Mouse (Mus musculus) intestine, embryonic 16.5 days (tissue): ENCODE measurements around the gene Abat. TPM values are rescaled to one million over a fixed set of nuclear protein-coding genes. Genes with fewer than 3 reads are reported as not detected.

Experiments used
- ATAC-seq: fragments of 200-750 bp; cut with Nextera tagmentation; 2 replicates; pipeline ENCODE4 v1.8.0; 2017; ENCODE audit warnings: moderate TSS enrichment, moderate library complexity
- H3K27ac ChIP-seq: fragments of 300-500 bp; sonication (generic); 2 replicates; pipeline ENCODE4 v1.5.1; 2014; ENCODE audit warnings: mild to moderate bottlenecking, low read length
- H3K27me3 ChIP-seq: fragments of 300-500 bp; sonication (generic); replicated peaks from 2 replicates; pipeline ENCODE4 v1.6.1; 2014; ENCODE audit warnings: low read length, control low read depth, mixed read lengths; ENCODE audit not compliant: control insufficient read depth, insufficient read depth
- H3K36me3 ChIP-seq: fragments of 300-500 bp; sonication (generic); 2 replicates; pipeline ENCODE4 v1.6.1; 2014; ENCODE audit warnings: low read length, control low read depth; ENCODE audit not compliant: control insufficient read depth, insufficient read depth
- H3K4me1 ChIP-seq: fragments of 300-500 bp; sonication (generic); 2 replicates; pipeline ENCODE4 v1.6.1; 2014; ENCODE audit warnings: low read length, control low read depth, mixed read lengths; ENCODE audit not compliant: control insufficient read depth, insufficient read depth
- H3K4me2 ChIP-seq: fragments of 300-500 bp; sonication (generic); 2 replicates; pipeline ENCODE4 v1.6.1; 2014; ENCODE audit warnings: low read depth, low read length, control low read depth
- H3K4me3 ChIP-seq: fragments of 300-500 bp; sonication (generic); 2 replicates; pipeline ENCODE4 v1.5.1; 2014; ENCODE audit warnings: mild to moderate bottlenecking, low read length
- H3K9ac ChIP-seq: fragments of 300-500 bp; sonication (generic); 2 replicates; pipeline ENCODE4 v1.6.1; 2014; ENCODE audit warnings: low read depth, low read length
- H3K9me3 ChIP-seq: fragments of 300-500 bp; sonication (generic); 2 replicates; pipeline ENCODE4 v1.6.1; 2016; ENCODE audit warnings: low read length, control low read depth; ENCODE audit not compliant: control insufficient read depth
- WGBS: fragments of 180-500 bp; shearing (Covaris S2); extraction: QIAGEN DNeasy Blood & Tissue Kit; methylation state at CpG from one replicate; pipeline ENCODE4 v1.1.7; 2014; 5-methylcytosine and 5-hydroxymethylcytosine counted together
- polyA plus RNA-seq: library from polyadenylated mRNA; unstranded; fragments of >200 nt; fragmentation: Nextera tagmentation; extraction: Ambion mirVana; gene quantifications from 2 replicates; pipeline ENCODE4 v1.2.1, GENCODE M21; 2015

Gene Abat
- polyA plus RNA-seq, 1 experiment from 2014 or later: 80.0 TPM

DNA sequence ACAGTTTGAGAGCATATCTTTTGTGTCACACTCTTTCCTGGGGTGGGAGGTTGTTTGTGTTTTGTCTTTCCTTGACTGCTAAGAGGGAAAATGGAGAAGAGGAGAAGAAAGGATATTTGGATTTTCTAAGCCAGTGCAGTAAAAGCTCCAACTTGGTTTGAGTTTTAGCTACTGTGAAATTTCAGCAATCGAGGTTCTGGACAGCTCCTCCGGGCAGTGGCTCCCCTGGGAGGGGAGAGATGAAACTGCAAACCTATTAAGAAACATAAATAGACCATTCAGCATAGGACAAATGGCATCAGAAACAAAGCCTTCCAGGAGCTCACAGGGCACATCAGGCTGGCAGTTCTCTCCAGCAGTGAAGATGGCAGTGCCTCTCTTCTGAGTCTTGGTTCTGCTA lies 9.0 kb upstream of the Abat start:
- Histone ChIP-seq H3K4me1 (no peaks in the 10 kb centered on the region), H3K9me3 (0 out of 2 replicates have a peak, but pooled peaks cover 3% of the 10 kb centered on the region), H3K27ac (no peak overlapping the region), H3K4me2 (no peak overlapping the region), H3K36me3 (no peaks in the 10 kb centered on the region), H3K9ac (no peak overlapping the region), H3K27me3 (no peaks in the 10 kb centered on the region), H3K4me3 (no peak overlapping the region)
- no peak for ATAC-seq
- 33% methylated on average over 2 of the region's 2 CpGs for WGBS

DNA sequence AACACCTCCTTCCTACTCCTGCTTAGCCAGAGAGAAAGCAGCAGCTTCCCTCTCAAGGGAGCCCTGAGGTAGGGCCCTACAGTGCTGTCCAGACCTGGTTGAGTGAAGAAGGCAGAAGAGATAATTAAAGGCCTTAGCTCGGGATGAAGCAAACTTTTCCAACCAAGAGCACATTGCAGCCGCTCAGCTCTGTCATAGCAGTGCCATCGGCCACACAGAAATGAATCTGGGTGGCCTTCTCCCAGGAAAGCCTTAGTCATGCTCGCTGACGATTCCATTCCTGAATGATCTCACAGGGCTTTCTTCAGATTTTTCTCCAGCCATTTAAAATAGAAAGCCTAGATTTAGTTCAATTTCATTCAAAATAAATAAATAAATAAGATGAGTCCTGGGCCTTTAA lies 3.3 kb upstream of the Abat start:
- Histone ChIP-seq H3K4me3 (no peak overlapping the region), H3K9me3 (0 out of 2 replicates have a peak, but pooled peaks cover 3% of the 10 kb centered on the region), H3K36me3 (no peaks in the 10 kb centered on the region), H3K4me1 (peaks cover 11% of the 10 kb centered on the region), H3K27me3 (no peaks in the 10 kb centered on the region), H3K9ac (no peak overlapping the region), H3K4me2 (no peak overlapping the region), H3K27ac (no peak overlapping the region)
- 82% methylated on average over 5 of the region's 5 CpGs for WGBS
- ATAC-seq: no peak

DNA sequence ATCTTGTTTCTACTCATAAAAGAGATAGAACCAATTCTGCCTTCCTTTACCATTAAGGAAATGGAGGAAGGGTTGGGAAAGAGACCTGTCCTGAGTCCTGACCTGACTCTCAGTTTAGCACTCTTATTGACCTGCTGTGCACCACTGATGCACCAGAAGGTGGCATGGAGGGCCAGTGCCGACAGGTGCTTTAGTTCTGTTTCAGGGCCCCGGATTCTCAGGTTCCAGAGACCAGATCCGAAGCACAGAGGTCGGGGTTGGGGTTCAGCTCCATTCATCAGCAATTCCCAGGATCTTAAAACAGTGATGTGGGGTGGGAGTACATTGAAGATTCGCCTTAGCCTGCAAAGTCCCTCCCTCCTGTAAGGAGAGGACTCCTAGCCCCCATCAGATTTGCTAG lies 399 bp upstream of the Abat start:
- WGBS: 2% methylated on average over 5 of the region's 5 CpGs
- no peak overlapping the region for H3K27ac ChIP-seq
- H3K9me3 ChIP-seq: no peaks in the 10 kb centered on the region
- H3K27me3 ChIP-seq: no peaks in the 10 kb centered on the region
- peaks cover 15% of the 10 kb centered on the region for H3K4me1 ChIP-seq
- ATAC-seq: peak; percentile 48
- 0 out of 2 replicates have a peak overlapping the region, but pooled peaks have one; percentile 76 for H3K9ac ChIP-seq
- no peaks in the 10 kb centered on the region for H3K36me3 ChIP-seq
- H3K4me3 ChIP-seq: peak overlapping the region; percentile 67
- H3K4me2 ChIP-seq: peak overlapping the region; percentile 85

DNA sequence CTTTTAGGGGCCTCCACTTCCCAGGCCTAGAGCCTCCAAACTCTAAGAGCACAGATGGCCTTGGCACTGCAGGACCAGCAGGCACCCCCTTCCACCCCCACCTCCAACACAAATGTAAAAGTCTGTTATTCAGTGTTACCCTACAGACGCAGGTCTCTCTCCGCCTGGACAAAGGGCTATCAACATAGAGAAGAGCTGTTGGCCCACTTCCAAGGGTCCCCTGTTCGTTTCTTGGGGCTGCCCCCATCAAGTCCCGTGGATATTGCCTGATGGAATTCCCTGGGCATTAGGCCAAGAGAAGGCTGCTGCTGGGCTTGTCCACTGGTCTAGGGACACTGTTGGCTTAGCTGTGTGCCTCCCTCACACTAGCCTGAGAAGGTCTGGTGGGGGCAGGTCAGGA lies 951 bp downstream of the Abat start:
- Histone ChIP-seq H3K4me3 (peak overlapping the region; percentile 67), H3K27me3 (no peaks in the 10 kb centered on the region), H3K4me2 (peak overlapping the region; percentile 85), H3K9ac (peak overlapping the region; percentile 76), H3K9me3 (no peaks in the 10 kb centered on the region), H3K27ac (no peak overlapping the region; the same call in 1 of the 2 replicates), H3K4me1 (peaks cover 15% of the 10 kb centered on the region), H3K36me3 (no peaks in the 10 kb centered on the region)
- ATAC-seq: no peak
- 7% methylated on average over 4 of the region's 4 CpGs for WGBS

DNA sequence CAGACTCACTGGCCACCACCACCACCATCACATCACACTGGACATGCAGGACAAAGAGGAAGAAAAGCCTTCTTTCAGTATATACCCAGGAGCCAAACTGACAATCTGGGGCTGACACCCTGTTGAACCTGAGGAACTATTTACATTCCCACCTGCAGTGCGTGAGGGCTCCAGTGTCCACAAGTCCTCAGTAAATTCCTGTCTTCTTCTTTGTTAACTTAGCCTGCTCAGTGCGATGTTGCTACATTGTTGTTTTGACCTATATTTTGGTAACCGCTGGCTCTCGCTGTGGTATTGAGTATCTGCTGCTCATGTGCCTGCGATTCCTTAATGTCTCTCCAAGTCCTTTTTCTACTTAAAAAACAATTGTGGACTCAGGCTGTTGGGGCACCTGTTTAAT lies 7.3 kb downstream of the Abat start:
- no peak for ATAC-seq
- H3K9ac ChIP-seq: no peak overlapping the region
- H3K9me3 ChIP-seq: no peaks in the 10 kb centered on the region
- H3K36me3 ChIP-seq: no peaks in the 10 kb centered on the region
- H3K27me3 ChIP-seq: no peaks in the 10 kb centered on the region
- 79% methylated on average over 5 of the region's 5 CpGs for WGBS
- H3K4me3 ChIP-seq: no peak overlapping the region
- no peak overlapping the region for H3K4me2 ChIP-seq
- peaks cover 25% of the 10 kb centered on the region for H3K4me1 ChIP-seq
- H3K27ac ChIP-seq: no peak overlapping the region

DNA sequence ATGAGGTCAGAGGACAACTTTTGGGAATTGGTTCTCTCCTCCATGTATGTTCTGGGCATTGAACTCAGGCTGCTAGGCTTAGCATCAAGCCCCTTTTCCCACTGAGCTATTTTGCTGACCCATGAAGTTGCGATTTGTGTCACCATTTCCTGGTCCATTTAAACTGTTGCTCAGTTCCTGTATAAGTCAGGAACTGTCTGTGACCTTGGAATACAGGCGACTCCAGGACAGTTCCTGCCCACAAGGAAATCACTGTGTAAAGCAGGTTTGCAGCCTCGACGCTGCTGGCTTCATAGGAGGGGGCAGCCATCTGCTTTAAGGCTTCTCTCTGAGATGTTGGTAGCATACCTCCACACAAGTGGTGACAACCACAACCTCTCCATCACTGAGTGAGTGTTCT lies 8.1 kb downstream of the Abat start:
- no peaks in the 10 kb centered on the region for H3K9me3 ChIP-seq
- no peaks in the 10 kb centered on the region for H3K36me3 ChIP-seq
- no peak overlapping the region for H3K4me2 ChIP-seq
- no peak overlapping the region for H3K27ac ChIP-seq
- H3K4me1 ChIP-seq: peaks cover 27% of the 10 kb centered on the region
- no peak for ATAC-seq
- no peaks in the 10 kb centered on the region for H3K27me3 ChIP-seq
- 68% methylated on average over 4 of the region's 4 CpGs for WGBS
- no peak overlapping the region for H3K9ac ChIP-seq
- no peak overlapping the region for H3K4me3 ChIP-seq

DNA sequence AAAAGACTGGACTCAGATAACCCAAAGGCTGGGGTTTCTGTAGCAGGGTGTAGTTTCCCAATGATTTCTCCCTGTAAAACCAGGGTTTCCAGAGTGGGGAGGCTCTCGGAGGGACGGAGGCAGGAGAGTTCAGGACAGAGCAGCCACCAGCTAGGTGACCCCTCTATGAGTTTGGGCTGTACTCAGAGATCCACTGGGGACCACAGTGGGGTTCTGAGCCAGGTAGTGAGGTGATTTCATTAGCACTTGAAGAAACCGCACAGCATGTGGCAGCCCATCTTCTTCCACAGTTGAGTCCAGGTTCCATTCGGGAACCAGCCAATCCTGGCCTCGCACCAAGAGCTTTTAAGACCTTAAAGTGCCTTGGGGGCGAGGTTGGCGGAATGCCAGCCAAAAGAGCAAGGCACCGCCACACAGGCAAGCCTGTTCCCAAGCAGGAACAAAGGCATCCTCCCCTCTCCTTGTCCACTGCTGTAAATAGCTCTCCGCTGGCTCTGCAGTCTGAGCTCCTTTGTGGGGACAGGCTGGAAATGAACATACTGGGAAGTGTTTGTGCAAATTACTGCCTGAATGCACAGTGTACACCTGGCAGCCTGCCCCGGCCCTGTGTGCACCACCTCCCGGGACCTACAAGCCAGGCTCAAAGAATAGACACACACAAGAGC lies 10.4 kb downstream of the Abat start:
- H3K4me1 ChIP-seq: peaks cover 30% of the 10 kb centered on the region
- no peaks in the 10 kb centered on the region for H3K9me3 ChIP-seq
- no peaks in the 10 kb centered on the region for H3K36me3 ChIP-seq
- no peaks in the 10 kb centered on the region for H3K27me3 ChIP-seq
- peak; percentile 19 for ATAC-seq
- WGBS: 36% methylated on average over 11 of the region's 11 CpGs
- H3K4me3 ChIP-seq: no peak overlapping the region
- peak overlapping the region; percentile 77 for H3K27ac ChIP-seq
- H3K4me2 ChIP-seq: no peak overlapping the region
- H3K9ac ChIP-seq: peak overlapping the region; percentile 23; the same call in 1 of the 2 replicates

DNA sequence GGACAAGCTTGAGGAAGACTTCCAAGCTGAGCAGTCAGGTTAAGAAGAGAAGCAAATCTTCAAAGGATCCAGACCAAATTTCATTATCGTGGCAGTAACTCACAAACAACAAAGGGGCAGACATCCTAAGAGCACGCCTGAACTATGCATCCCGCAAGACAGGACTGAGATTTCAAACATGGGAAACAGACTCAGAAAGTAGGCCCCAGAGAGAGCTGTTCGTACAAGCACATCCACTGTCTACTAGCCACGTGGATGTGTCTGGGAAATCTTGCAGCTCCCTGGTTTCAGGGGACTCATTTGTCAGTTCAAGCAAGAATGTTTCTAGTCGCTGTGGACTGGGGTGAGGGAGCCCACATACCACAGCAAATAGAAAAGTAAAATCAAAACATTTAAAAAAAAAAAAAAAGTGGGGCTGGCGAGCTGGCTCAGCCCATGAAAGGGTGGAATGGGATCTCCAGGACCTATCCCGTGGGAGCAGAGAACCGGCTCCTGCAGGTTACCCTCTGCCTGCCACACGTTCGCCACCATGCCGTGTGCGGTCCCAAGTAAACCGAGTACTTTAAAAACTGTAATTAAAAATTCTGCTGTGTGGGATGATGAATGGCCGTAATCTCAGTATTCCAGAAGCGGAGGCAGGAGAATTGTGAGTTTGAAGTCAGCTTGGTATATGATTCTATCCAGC lies 11.1 kb downstream of the Abat start:
- H3K9ac ChIP-seq: peak overlapping the region; percentile 23; the same call in 1 of the 2 replicates
- ATAC-seq: no peak

DNA sequence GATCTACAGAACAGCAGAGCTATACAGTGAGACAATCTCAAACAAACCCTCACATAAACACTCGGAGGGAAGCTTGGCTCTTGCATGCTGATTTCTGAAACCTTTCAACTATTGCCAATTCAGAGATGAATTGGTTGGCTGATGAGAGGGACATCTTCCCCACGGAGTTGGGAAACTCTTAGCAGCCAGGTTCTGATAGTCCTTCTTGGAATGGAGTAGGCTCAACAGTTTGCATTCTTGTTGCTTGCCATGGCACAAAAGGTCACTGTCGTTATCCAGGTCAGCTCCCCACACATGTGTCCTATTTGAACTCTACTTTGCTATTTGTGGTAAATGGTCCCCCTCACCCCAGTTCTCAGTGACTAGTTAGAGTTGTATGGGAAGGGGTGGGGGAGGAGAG lies 12.1 kb downstream of the Abat start:
- WGBS: 57% methylated on average over 3 of the region's 3 CpGs
- Histone ChIP-seq H3K4me1 (peaks cover 28% of the 10 kb centered on the region), H3K27ac (peak overlapping the region; percentile 64), H3K27me3 (no peaks in the 10 kb centered on the region), H3K36me3 (no peaks in the 10 kb centered on the region), H3K9me3 (no peaks in the 10 kb centered on the region), H3K4me2 (0 out of 2 replicates have a peak overlapping the region, but pooled peaks have one; percentile 13), H3K9ac (no peak overlapping the region; the same call in 1 of the 2 replicates), H3K4me3 (no peak overlapping the region)
- ATAC-seq: peak; percentile 4; the same call in 1 of the 2 replicates

More for the DNA sequence above, 11.1 kb downstream of the Abat start:
- 59% methylated on average over 16 of the region's 16 CpGs for WGBS
- no peak overlapping the region for H3K4me3 ChIP-seq
- no peak overlapping the region for H3K4me2 ChIP-seq
- H3K27ac ChIP-seq: peak overlapping the region; percentile 77
- no peaks in the 10 kb centered on the region for H3K27me3 ChIP-seq
- H3K4me1 ChIP-seq: peaks cover 30% of the 10 kb centered on the region
- no peaks in the 10 kb centered on the region for H3K36me3 ChIP-seq
- no peaks in the 10 kb centered on the region for H3K9me3 ChIP-seq
